ENCODE assay signal across 8 mouse cellular contexts in genomic region chr19:4125741-4126696, GRCm38 (mm10). TPM values are rescaled to one million over a fixed set of nuclear protein-coding genes. Genes with fewer than 3 reads are reported as not detected.
A peak's percentile ranks its signal among the peaks of the same experiment; 100 is the strongest.
DNase-seq lines count a peak whose midpoint lies in the region; ATAC-seq and TF ChIP-seq lines count a peak whose summit lies in the region.

Gene Aip, minus strand, starts transcription at chr19:4125858.

- peak; percentile 32; the same call in 1 of the 2 replicates for TF ChIP-seq CTCF in cortical plate, adult 2 months (IDR thresholded peaks at IDR 0.05; ENCODE audit: extremely low read depth, insufficient read depth, low read length)

- H3K27ac ChIP-seq in cortical plate, adult 2 months (ENCODE audit: insufficient read depth, low read length) = peak within 1 kb of the TSS; percentile 84

- ATAC-seq in activated CD4-positive, CD25-positive, alpha-beta regulatory T cell, adult 4 months = peak; percentile 71
- ATAC-seq in megakaryocyte progenitor cell, adult 5-6 weeks (replicated peaks; ENCODE audit: poor library complexity) = peak; percentile 78

- DNase-seq in gastrocnemius, postnatal 10 days = peak; percentile 96
- DNase-seq in induced T-regulatory cell, adult 2 months (ENCODE audit: low read depth) = peak; percentile 98
- peak; percentile 95 to 98 for DNase-seq in left cerebral cortex, adult 9 months (ENCODE audit: low spot score in 2 of 2)
- DNase-seq in right cerebral cortex, postnatal 14 days = peak; percentile 98
- DNase-seq in urinary bladder, postnatal 36 days (ENCODE audit: low spot score in 2 of 2) = peak; percentile 96 to 99

- peak within 1 kb of the TSS; percentile 91 for H3K4me3 ChIP-seq in cortical plate, adult 2 months (ENCODE audit: insufficient read depth, low read length)

- 0 out of 2 replicates have a peak, but pooled peaks have one; percentile 3 for TF ChIP-seq POLR2A in cortical plate, adult 2 months (IDR thresholded peaks at IDR 0.05; ENCODE audit: extremely low read depth, insufficient read depth, low read length)

- no peaks in the 10 kb centered on the region for H3K4me1 ChIP-seq in cortical plate, adult 2 months (ENCODE audit: control insufficient read depth, insufficient read depth, low read length)

RNA-seq across cellular contexts. Expression of gene Aip, which starts in this region (rescaled TPM):
- 100 to 1,000 TPM; 171 to 215 TPM for polyA plus RNA-seq in activated CD4-positive, CD25-positive, alpha-beta regulatory T cell, adult 4 months (2017; shearing (Covaris generic))
- 167 and 180 TPM in 2 replicates for polyA plus RNA-seq in cortical plate, adult 2 months (2012; rRNA removed)
- 10 to 100 TPM; 46.5 to 47.1 TPM for total RNA-seq in gastrocnemius, postnatal 10 days (2021)
- total RNA-seq in megakaryocyte progenitor cell, adult 5-6 weeks (2015) = 61.9 and 66.4 TPM in 2 replicates
- 24.4 and 31.1 TPM in 2 replicates for total RNA-seq in megakaryocyte progenitor cell, adult 5-6 weeks (2017)

Comparison
In these comparisons a context has a peak if more than half of its experiments do, and no peak if none do; other contexts are left out.
1. Peak in every context shown above with its lines: DNase-seq, ATAC-seq, H3K4me3 ChIP-seq and H3K27ac ChIP-seq.